Comparison of ENCODE assay signal across 10 mouse cellular contexts in genomic region chr7:113434286-113434685, GRCm38 (mm10). TPM values are rescaled to one million over a fixed set of nuclear protein-coding genes. Genes with fewer than 3 reads are reported as not detected.
DNase-seq lines count a peak whose midpoint lies in the region; ATAC-seq lines count a peak whose summit lies in the region.
"Had no signal": no experiment of that assay in that cellular context is flagged by ENCODE, and none has a peak within 500 bp of the region (broad histone marks: within the 10 kb centered on the region; RNA-seq: fewer than 3 reads in every experiment).

No protein-coding gene starts in this region.

- no peak for ATAC-seq in liver, embryonic 11.5 days (replicated peaks; ENCODE audit: low FRiP score)
- no peak for ATAC-seq in forebrain, embryonic 15.5 days (replicated peaks)

- H3K9ac ChIP-seq in liver, embryonic 11.5 days (ENCODE audit: low read depth, low read length): no peak overlapping the region
- H3K9ac ChIP-seq in forebrain, embryonic 15.5 days (replicated peaks): no peak overlapping the region
- H3K9ac ChIP-seq: neural tube, embryonic 12.5 days had no signal

- 17% methylated on average over 4 of the region's 4 CpGs for WGBS in liver, embryonic 11.5 days
- WGBS in forebrain, embryonic 15.5 days: 22% methylated on average over 4 of the region's 4 CpGs

- peak; percentile 44 for DNase-seq in liver
- no peak for DNase-seq in liver, embryonic 11.5 days (ENCODE audit: low spot score)
- peak; percentile 33 for DNase-seq in Muller cell, postnatal 12 days (ENCODE audit: inconsistent ontology term)
- peak; percentile 15 for DNase-seq in c-Kit-positive CD71-positive TER-119-positive erythroid progenitor cells, embryonic 14.5 days (ENCODE audit: low spot score)
- DNase-seq in heart, postnatal 14 days: peak; percentile 49 to 64
- DNase-seq in left cerebral cortex, postnatal 25 days (ENCODE audit: low spot score in 2 of 2): peak; percentile 37 to 73
- DNase-seq in retina, embryonic 14.5 days (ENCODE audit: low spot score): peak; percentile 79

- no peaks in the 10 kb centered on the region for H3K36me3 ChIP-seq in liver, embryonic 11.5 days (ENCODE audit: control insufficient read depth, insufficient read depth, low read length)
- H3K36me3 ChIP-seq in forebrain, embryonic 15.5 days: no peaks in the 10 kb centered on the region
- H3K36me3 ChIP-seq: neural tube, embryonic 12.5 days had no signal

- H3K4me1 ChIP-seq in liver, embryonic 11.5 days (replicated peaks; ENCODE audit: control insufficient read depth, insufficient read depth, low read length): no peaks in the 10 kb centered on the region
- H3K4me1 ChIP-seq in forebrain, embryonic 15.5 days: no peaks in the 10 kb centered on the region
- H3K4me1 ChIP-seq: neural tube, embryonic 12.5 days had no signal

- H3K9me3 ChIP-seq in liver, embryonic 11.5 days (ENCODE audit: control insufficient read depth, low read length): no peaks in the 10 kb centered on the region
- no peaks in the 10 kb centered on the region for H3K9me3 ChIP-seq in forebrain, embryonic 15.5 days
- H3K9me3 ChIP-seq: neural tube, embryonic 12.5 days had no signal

- H3K4me3 ChIP-seq in liver, embryonic 11.5 days (ENCODE audit: low read depth, low read length): no peak overlapping the region
- no peak overlapping the region for H3K4me3 ChIP-seq in forebrain, embryonic 15.5 days
- H3K4me3 ChIP-seq: neural tube, embryonic 12.5 days had no signal

- no peaks in the 10 kb centered on the region for H3K27me3 ChIP-seq in liver, embryonic 11.5 days (replicated peaks; ENCODE audit: control insufficient read depth, insufficient read depth, low read length)
- no peaks in the 10 kb centered on the region for H3K27me3 ChIP-seq in forebrain, embryonic 15.5 days
- H3K27me3 ChIP-seq: neural tube, embryonic 12.5 days had no signal

- intact Hi-C loops in heart, postnatal 14 days (cut with DNase I): loop anchor here (10.0 kb wide), 3 partner anchors 59 to 289 kb away; no protein-coding TSS in a partner anchor
- intact Hi-C loops in left cerebral cortex, postnatal 25 days (cut with DNase I): loop anchor here (5.0 kb wide), 1 partner anchor 57 kb away; no protein-coding TSS in a partner anchor

- H3K4me2 ChIP-seq in liver, embryonic 11.5 days: no peak overlapping the region
- no peak overlapping the region for H3K4me2 ChIP-seq in forebrain, embryonic 15.5 days (replicated peaks)
- H3K4me2 ChIP-seq: neural tube, embryonic 12.5 days had no signal

- H3K27ac ChIP-seq in liver, embryonic 11.5 days (ENCODE audit: low read depth, low read length): no peak overlapping the region
- no peak overlapping the region for H3K27ac ChIP-seq in forebrain, embryonic 15.5 days (replicated peaks)
- H3K27ac ChIP-seq: neural tube, embryonic 12.5 days had no signal

RNA-seq across cellular contexts. Expression of gene Pth, which starts 45.9 kb away (rescaled TPM):
- polyA plus RNA-seq in liver, embryonic 11.5 days (2014; fragmentation: Nextera tagmentation; extraction: Ambion mirVana): not detected in 2 replicates
- not detected for total RNA-seq in heart, postnatal 14 days (2021)
- not detected for total RNA-seq in left cerebral cortex, postnatal 25 days (2021)
- not detected in 2 replicates for polyA plus RNA-seq in forebrain, embryonic 15.5 days (2015; fragmentation: Nextera tagmentation; extraction: Ambion mirVana)
- total RNA-seq: gastrocnemius, postnatal 4 days had no signal
- polyA plus RNA-seq: neural tube, embryonic 12.5 days had no signal
